Mouse (Mus musculus): ENCODE results near the gene Styx.
A peak's percentile ranks its signal among the peaks of the same experiment; 100 is the strongest.

Gene Styx

GRCm38 (mm10) chr14:45350931-45351859 lies at the start of gene Styx:
Gene Styx, plus strand, starts transcription at chr14:45351093.
- DNase-seq (ENCODE audit: low read depth, low spot score) = peak; percentile 79

GRCm38 (mm10) chr14:45303939-45304338 lies 47.0 kb upstream of the Styx start:
- DNase-seq (ENCODE audit: low read depth, low spot score) = no peak

GRCm38 (mm10) chr14:45304389-45304788 lies 46.5 kb upstream of the Styx start:
- no peak for DNase-seq (ENCODE audit: low read depth, low spot score)

GRCm38 (mm10) chr14:45305852-45306251 lies 45.0 kb upstream of the Styx start:
- no peak for DNase-seq (ENCODE audit: low read depth, low spot score)

- no peak for DNase-seq (ENCODE audit: low read depth, low spot score)
Measured at GRCm38 (mm10) chr14:45307630-45308328, 43.1 kb upstream of the Styx start.

- no peak for DNase-seq (ENCODE audit: low read depth, low spot score)
Measured at GRCm38 (mm10) chr14:45309646-45310045, 41.2 kb upstream of the Styx start.

- DNase-seq (ENCODE audit: low read depth, low spot score) = no peak
Measured at GRCm38 (mm10) chr14:45310101-45310500, 40.8 kb upstream of the Styx start.

GRCm38 (mm10) chr14:45316927-45317326 lies 34.0 kb upstream of the Styx start:
- DNase-seq (ENCODE audit: low read depth, low spot score) = no peak

- no peak for DNase-seq (ENCODE audit: low read depth, low spot score)
Measured at GRCm38 (mm10) chr14:45317921-45318411, 32.9 kb upstream of the Styx start.

- DNase-seq (ENCODE audit: low read depth, low spot score) = peak; percentile 71
Measured at GRCm38 (mm10) chr14:45318426-45319236, 32.3 kb upstream of the Styx start, which contains the start of gene Ero1l. Gene Ero1l, minus strand, starts transcription at chr14:45318771.

- DNase-seq (ENCODE audit: low read depth, low spot score) = no peak
Measured at GRCm38 (mm10) chr14:45319237-45319610, 31.7 kb upstream of the Styx start.

- DNase-seq (ENCODE audit: low read depth, low spot score) = no peak
Measured at GRCm38 (mm10) chr14:45320111-45320510, 30.8 kb upstream of the Styx start.

GRCm38 (mm10) chr14:45321067-45321466 lies 29.8 kb upstream of the Styx start:
- DNase-seq (ENCODE audit: low read depth, low spot score) = peak; percentile 84

GRCm38 (mm10) chr14:45321622-45322021 lies 29.3 kb upstream of the Styx start:
- no peak for DNase-seq (ENCODE audit: low read depth, low spot score)

- DNase-seq (ENCODE audit: low read depth, low spot score) = no peak
Measured at GRCm38 (mm10) chr14:45322450-45322849, 28.4 kb upstream of the Styx start.

- no peak for DNase-seq (ENCODE audit: low read depth, low spot score)
Measured at GRCm38 (mm10) chr14:45323320-45323719, 27.6 kb upstream of the Styx start.

- DNase-seq (ENCODE audit: low read depth, low spot score) = peak; percentile 95
Measured at GRCm38 (mm10) chr14:45325471-45325870, 25.4 kb upstream of the Styx start.

- no peak for DNase-seq (ENCODE audit: low read depth, low spot score)
Measured at GRCm38 (mm10) chr14:45328072-45328713, 22.7 kb upstream of the Styx start.

GRCm38 (mm10) chr14:45329018-45329588 lies 21.8 kb upstream of the Styx start:
- DNase-seq (ENCODE audit: low read depth, low spot score) = peak; percentile 65

GRCm38 (mm10) chr14:45329589-45330181 lies 21.2 kb upstream of the Styx start, which contains the start of gene Psmc6:
Gene Psmc6, plus strand, starts transcription at chr14:45329788.
- peak; percentile 90 for DNase-seq (ENCODE audit: low read depth, low spot score)

Measured in 3T3-L1 (cell line).